Mouse (Mus musculus): ENCODE data around the gene Ptprh. TPM values are rescaled to one million over a fixed set of nuclear protein-coding genes. Genes with fewer than 3 reads are reported as not detected.
"Not testable (repeated sequence)": the region's sequence is repeated elsewhere in the genome, so short reads cannot be mapped to it uniquely, and the experiment has no call there.

Gene Ptprh
- total RNA-seq, 2 experiments from 2014 or later = 0.27 to 0.42 TPM

DNA sequence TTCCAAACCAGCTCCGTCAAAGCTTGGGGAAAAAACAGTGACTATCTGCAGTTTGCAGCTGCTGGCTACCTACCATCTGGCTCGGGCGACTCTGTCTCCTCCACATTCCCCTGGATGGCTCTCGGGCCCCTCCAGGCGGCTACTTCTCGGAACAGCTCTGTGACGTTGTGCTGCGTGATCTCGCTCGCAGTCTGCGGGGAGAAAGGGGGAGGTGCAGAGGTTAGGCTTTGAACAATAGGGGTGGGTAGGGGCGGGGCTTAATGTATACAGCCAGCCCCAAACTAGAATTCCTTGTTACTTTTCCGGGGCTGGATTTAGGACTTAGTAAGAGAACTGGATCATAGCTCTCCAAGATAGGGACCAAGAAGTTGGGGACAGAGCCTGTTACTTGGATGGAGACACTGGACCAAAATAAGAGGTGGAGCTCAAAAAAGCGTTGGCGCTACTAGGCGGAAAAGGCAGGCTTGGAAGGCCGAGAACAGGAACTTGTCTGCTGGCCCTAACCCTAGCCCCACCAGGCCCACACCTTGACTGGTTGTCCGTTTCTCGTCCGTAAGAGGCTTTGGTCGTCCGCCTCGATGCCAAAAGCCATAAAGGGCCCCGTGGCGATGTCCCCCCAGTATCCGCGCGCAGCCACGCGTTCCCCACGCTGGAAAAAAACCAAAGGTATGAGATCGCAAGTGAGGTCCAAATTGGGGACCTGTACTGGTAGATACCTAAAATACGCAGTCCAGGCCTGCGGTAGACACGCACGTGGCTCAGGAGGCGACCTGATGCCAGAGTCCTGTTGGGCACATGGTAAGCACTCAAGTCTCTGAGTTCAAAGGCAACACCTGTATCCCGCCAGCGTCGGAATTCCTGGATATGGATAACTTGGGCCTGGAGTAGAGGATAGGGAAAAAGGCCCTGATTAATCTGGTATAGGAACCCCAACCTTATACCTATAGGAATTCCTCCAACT is 77.2 kb downstream of the Ptprh start:
- peak; percentile 45 to 64 for DNase-seq (ENCODE audit: extremely low spot score in 1 of 2, low spot score in 1 of 2)

GRCm38 (mm10) chr7:4524212-4524922 is 79.5 kb downstream of the Ptprh start, which contains the start of gene Tnni3:
Gene Tnni3, minus strand, starts transcription at chr7:4524229.
- DNase-seq (ENCODE audit: extremely low spot score in 1 of 2, low spot score in 1 of 2) = not testable (repeated sequence)

GRCm38 (mm10) chr7:4523205-4524130 is 80.4 kb downstream of the Ptprh start:
- no peak for DNase-seq (ENCODE audit: extremely low spot score in 1 of 2, low spot score in 1 of 2)

DNA sequence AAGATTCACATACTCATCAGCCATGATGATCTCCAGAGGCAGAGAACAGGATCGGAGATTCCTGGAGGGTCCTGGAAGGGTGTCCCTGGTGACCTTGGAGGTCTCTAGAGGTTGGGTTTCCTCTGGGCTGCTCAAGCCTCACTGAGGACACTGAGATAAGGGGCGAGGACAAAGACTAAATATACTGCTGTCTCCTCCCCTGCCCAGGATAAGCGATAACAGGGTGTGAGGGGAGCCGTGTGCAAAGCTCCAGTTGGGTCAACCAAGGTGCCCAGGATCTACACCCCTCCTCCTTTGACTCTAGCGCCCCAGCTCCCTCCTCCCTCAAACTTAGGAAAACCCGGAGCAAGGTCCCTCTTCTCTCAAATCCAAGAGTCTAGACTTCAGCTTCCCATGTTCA is 81.5 kb downstream of the Ptprh start:
- DNase-seq (ENCODE audit: extremely low spot score in 1 of 2, low spot score in 1 of 2) = no peak

- DNase-seq (ENCODE audit: extremely low spot score in 1 of 2, low spot score in 1 of 2) = no peak
These were observed 82.4 kb downstream of the Ptprh start for GRCm38 (mm10) chr7:4521231-4522003.

GRCm38 (mm10) chr7:4518487-4518886 is 85.4 kb downstream of the Ptprh start:
- no peak for DNase-seq (ENCODE audit: extremely low spot score in 1 of 2, low spot score in 1 of 2)

DNA sequence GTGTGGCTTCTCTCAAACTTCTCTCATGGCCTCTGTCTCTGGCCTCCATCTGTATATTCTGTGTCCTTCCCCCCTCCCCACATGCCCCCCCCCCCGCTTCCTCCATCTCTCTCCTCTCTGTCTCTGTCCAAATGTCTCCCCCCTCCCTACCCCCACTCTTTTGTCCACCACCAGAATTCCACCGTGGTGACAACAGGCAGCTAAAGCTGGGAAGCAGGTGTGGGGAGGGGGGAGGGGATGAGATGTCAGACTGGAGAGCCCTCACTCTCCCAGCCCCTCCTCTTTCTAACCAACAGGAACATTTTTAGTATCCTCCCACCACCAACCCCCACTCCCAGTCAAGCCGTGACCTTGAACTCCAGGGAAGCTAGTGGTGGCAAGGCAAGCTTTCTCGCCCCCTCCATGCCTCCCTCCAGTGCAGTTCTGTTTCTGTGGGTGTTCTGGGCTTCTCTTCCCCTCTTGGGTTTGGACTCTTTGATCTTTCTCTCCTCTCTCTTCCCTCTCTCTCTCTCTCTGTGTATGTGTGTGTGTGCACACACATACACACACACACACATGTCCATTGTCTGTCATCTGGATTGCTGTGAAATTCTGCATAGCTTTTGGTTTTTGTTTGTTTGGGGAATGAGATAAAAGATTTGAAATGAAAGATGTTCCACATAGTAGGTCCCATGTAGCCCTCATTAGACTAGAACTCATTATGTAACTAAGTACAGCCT is 87.3 kb downstream of the Ptprh start, which contains the start of gene Tnnt1:
Gene Tnnt1, minus strand, starts transcription at position 51 of the 719 bp plus-strand sequence.
- DNase-seq (ENCODE audit: extremely low spot score in 1 of 2, low spot score in 1 of 2) = no peak

DNA sequence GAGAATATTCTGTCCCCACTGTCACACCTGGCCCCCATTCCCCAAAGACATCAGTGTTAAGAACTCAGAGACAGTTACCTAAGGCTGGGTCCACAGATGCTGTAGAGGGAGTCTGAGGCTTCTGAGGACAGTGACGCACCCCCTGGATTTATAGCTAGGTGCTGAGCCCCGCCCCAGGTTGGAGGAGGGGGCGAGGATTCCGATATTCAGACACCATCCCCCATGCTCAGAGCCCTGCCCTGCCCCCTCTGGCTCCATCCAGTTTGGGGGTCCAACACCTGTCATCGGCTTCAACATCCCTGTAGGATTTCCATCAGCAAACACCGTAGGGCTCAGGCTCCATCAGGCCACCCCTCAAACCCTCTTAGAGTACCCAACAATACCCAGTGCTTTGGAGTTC is 88.0 kb downstream of the Ptprh start:
- no peak for DNase-seq (ENCODE audit: extremely low spot score in 1 of 2, low spot score in 1 of 2)

DNA sequence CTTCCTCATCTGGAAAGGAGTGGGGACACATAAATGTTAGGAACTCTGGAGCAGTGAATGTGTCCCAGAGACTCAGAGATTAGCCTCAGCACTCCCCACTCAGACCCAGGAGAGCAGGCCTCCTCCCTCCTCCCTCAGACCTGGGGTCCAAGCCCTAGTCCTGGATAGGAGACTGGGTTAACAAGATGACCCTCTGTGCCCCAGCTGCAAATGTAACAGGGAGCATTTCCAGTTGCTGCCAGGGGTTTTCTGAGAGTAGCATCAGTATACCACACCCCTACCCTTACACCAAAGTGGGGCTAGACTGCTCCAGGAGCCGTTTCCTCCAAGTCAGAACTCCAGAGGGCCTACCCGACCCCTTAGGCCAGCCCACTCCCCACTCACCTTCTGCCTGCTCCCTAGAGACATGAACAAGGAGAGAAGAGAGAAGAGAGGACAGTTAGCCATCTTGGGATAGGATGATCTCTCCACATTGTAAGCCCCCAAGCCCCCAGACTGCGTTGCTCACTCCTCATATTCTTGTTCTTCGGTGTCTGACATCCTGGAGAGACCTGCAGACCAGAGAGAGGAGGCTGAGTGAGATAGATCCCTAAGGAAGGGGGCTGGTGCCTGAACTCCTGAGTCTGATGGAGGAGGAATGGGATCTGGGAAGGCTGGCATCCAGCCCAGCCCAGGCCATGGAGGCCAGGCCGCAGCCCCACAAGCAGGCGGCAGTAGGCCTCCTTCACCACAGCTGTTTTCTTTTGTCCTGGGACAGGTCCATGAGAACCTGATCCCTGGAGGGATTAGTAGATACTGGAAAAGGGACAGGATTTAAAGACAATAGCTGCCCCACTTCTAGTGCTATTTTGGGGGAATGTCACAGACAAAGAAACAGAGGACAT is 89.8 kb downstream of the Ptprh start:
- no peak for DNase-seq (ENCODE audit: extremely low spot score in 1 of 2, low spot score in 1 of 2)

DNA sequence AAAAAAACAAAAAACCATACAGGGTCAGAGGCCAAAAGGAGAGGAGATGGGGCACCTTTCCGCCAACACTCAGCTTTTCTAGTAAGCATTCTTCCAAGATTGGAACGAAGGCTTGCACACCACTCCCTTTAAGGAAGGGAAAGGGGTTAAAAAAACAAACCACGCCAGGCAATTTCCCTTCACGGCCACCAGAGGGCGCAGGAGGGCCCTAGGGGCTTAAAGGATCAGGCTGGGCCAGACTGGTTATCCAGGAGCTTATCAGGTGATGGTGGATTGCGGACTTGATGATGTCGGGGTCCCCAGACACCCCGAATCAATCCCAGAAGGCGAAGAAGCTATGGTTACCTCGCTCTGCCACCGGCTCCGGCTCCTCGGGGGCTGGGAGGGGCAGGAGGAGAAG is 90.6 kb downstream of the Ptprh start:
- DNase-seq (ENCODE audit: extremely low spot score in 1 of 2, low spot score in 1 of 2) = peak in 1 of 2 experiments; percentile 47

GRCm38 (mm10) chr7:4511489-4512224 is 92.2 kb downstream of the Ptprh start:
- no peak for DNase-seq (ENCODE audit: extremely low spot score in 1 of 2, low spot score in 1 of 2)

DNA sequence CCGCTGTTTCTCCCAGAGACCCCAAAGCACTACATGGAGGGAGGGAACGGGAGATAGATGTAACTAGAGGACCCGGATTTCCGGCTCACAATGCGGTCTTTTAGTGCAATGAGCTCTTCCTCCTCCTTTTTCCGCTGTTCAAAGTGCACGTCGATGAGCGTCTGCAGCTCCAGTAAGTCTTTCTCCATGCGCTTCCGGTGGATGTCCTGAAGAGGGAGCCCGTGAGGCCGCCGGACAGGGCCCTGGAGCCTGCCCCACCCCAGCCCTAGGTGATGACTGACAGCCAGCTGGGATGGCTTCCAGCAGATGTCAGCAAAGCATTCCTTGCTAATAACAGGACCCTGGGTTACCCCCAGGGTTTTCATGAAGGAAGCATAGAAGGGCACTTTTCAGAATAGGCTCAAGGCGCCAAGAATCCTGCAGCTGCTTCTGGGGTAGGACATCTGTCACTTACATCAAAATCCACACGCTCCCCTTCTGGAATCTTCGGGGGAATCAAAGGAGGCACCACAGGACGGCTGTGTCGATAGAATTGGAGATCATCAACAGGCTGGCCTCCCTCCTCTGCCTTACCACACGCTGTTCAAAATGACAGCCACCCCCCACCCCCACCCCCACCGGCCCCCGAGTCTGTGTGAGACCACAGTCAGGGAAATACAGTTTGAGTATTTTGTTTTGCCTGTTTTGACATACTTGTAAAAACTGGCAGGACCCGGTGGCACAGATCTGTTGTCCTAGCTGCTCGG is 93.8 kb downstream of the Ptprh start:
- peak in 1 of 2 experiments; percentile 56 for DNase-seq (ENCODE audit: extremely low spot score in 1 of 2, low spot score in 1 of 2)

GRCm38 (mm10) chr7:4508739-4509116 is 95.1 kb downstream of the Ptprh start:
- no peak for DNase-seq (ENCODE audit: extremely low spot score in 1 of 2, low spot score in 1 of 2)

DNA sequence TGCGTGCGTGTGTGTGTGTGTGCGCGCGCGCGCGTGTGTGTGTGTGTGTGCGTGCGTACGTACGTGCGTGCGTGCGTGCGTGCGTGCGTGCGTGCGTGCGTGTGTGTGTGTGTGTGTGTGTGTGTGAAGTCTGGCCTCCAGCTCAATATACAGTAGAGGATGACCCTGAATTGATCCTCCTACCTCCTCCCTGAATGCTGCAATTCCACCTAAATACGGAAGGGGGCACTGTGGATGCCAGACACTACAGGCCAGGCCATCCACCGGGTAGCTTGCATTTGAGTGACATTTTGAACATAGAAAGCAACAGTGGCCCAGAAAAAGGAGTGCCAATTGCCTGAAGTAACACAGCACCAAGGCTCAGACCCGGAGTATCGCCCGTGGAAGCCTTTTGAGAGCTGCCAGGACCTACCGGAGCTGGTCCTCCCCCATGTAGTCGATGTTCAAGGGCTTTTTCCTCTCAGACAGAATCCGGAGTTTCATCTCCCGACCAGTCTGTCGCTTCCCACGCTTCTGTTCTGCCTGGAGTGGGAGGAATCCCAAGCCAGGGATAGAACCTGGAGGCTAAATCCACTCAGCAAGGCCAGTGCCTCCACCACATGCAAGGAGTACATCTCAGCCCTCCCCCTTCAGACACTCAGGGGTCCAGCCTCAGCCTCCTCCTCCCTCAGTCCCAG is 95.6 kb downstream of the Ptprh start:
- no peak for DNase-seq (ENCODE audit: extremely low spot score in 1 of 2, low spot score in 1 of 2)

GRCm38 (mm10) chr7:4507220-4507619 is 96.6 kb downstream of the Ptprh start:
- DNase-seq (ENCODE audit: extremely low spot score in 1 of 2, low spot score in 1 of 2) = no peak
